Mouse (Mus musculus) CH12.LX (cell line): ENCODE results near the gene Zfp638. TPM values are rescaled to one million over a fixed set of nuclear protein-coding genes. Genes with fewer than 3 reads are reported as not detected.

Source experiments
- DNase-seq: peaks from one replicate; pipeline ENCODE4 v3.0.0-alpha.2; 2013; ENCODE audit errors: extremely low read depth
- H3K27ac ChIP-seq: 2 replicates; pipeline ENCODE4 v1.5.1; 2012; ENCODE audit warnings: low read depth, mild to moderate bottlenecking, control low read depth, moderate library complexity; ENCODE audit not compliant: insufficient read depth
- H3K27me3 ChIP-seq: replicated peaks from 2 replicates; pipeline ENCODE3; 2012; ENCODE audit warnings: inconsistent platforms
- H3K36me3 ChIP-seq, 2 experiments: replicated peaks in 1 of 2; 2 replicates each; pipeline versions ENCODE3 to v1.6.1; 2012; ENCODE audit warnings: inconsistent platforms in 1 of 2, low read length in 1 of 2, mild to moderate bottlenecking in 1 of 2, mixed read lengths in 1 of 2, moderate library complexity in 1 of 2; ENCODE audit not compliant: control insufficient read depth in 1 of 2, insufficient read depth in 1 of 2
- H3K4me1 ChIP-seq, 2 experiments: 2 replicates each; pipeline ENCODE4 v1.6.1; 2012; ENCODE audit warnings: inconsistent platforms in 1 of 2, moderate library complexity in 1 of 2; ENCODE audit not compliant: insufficient read depth in 2 of 2, control insufficient read depth in 1 of 2
- H3K4me2 ChIP-seq: 2 replicates; pipeline ENCODE4 v1.6.1; 2012; ENCODE audit warnings: low read depth, mild to moderate bottlenecking, control low read depth; ENCODE audit not compliant: poor library complexity, insufficient read depth, severe bottlenecking
- H3K4me3 ChIP-seq, 3 experiments: fragments of 150-350 bp in 1 of 3; sonication (generic) in 1 of 3; replicated peaks in 1 of 3; 2 replicates each; pipeline versions ENCODE3 to v1.5.1; 2011 to 2012; ENCODE audit warnings: low read depth in 2 of 3, low read length in 2 of 3, mild to moderate bottlenecking in 2 of 3, moderate library complexity in 2 of 3, control low read depth in 1 of 3, improper control_type of control experiment in 1 of 3, inconsistent platforms in 1 of 3, mixed read lengths in 1 of 3; ENCODE audit not compliant: poor library complexity in 1 of 3
- H3K79me2 ChIP-seq: replicated peaks from 2 replicates; pipeline ENCODE4 v1.6.1; 2012; ENCODE audit warnings: mild to moderate bottlenecking, moderate library complexity; ENCODE audit not compliant: control insufficient read depth, poor library complexity, insufficient read depth, severe bottlenecking; ENCODE audit errors: extremely low read depth
- H3K9ac ChIP-seq: 2 replicates; pipeline ENCODE4 v1.6.1; 2012; ENCODE audit warnings: low read depth, mild to moderate bottlenecking, control low read depth, moderate library complexity; ENCODE audit not compliant: insufficient read depth
- H3K9me3 ChIP-seq: replicated peaks from 2 replicates; pipeline ENCODE3; 2012; ENCODE audit warnings: low read length, inconsistent platforms, mixed read lengths
- BHLHE40 ChIP-seq: IDR thresholded peaks from 2 replicates; pipeline ENCODE4 v1.6.1; 2011; ENCODE audit warnings: mild to moderate bottlenecking, low read depth, low read length, improper control_type of control experiment
- CHD2 ChIP-seq: IDR thresholded peaks from 2 replicates; pipeline ENCODE4 v1.6.1; 2011; ENCODE audit warnings: low read length, improper control_type of control experiment
- CTCF ChIP-seq, 2 experiments: IDR thresholded peaks in 1 of 2; conservative IDR thresholded peaks in 1 of 2; 2 replicates each; pipeline ENCODE4 v1.5.1; 2011 to 2012; ENCODE audit warnings: low read depth in 2 of 2, low read length in 2 of 2, improper control_type of control experiment in 1 of 2, inconsistent platforms in 1 of 2, mild to moderate bottlenecking in 1 of 2, moderate library complexity in 1 of 2
- E2F4 ChIP-seq: IDR thresholded peaks from 2 replicates; pipeline ENCODE4 v1.6.1; 2011; ENCODE audit warnings: low read depth, low read length, improper control_type of control experiment; ENCODE audit not compliant: insufficient replicate concordance
- ELF1 ChIP-seq: IDR thresholded peaks from 2 replicates; pipeline ENCODE4 v1.6.1; 2014; ENCODE audit warnings: low read depth, mild to moderate bottlenecking, inconsistent platforms, low read length, improper control_type of control experiment
- EP300 ChIP-seq: IDR thresholded peaks from 2 replicates; pipeline ENCODE4 v1.6.1; 2011; ENCODE audit warnings: low read length, improper control_type of control experiment
- ETS1 ChIP-seq: conservative IDR thresholded peaks from 2 replicates; pipeline ENCODE4 v1.6.1; 2012; ENCODE audit warnings: low read depth, mild to moderate bottlenecking, inconsistent platforms, low read length, improper control_type of control experiment, moderate library complexity
- GABPA ChIP-seq: IDR thresholded peaks from 2 replicates; pipeline ENCODE4 v1.6.1; 2012; ENCODE audit warnings: low read depth, low read length, improper control_type of control experiment, inconsistent platforms; ENCODE audit not compliant: insufficient replicate concordance
- MAZ ChIP-seq: IDR thresholded peaks from 2 replicates; pipeline ENCODE4 v1.6.1; 2012; ENCODE audit warnings: low read depth, mild to moderate bottlenecking, inconsistent platforms, low read length, improper control_type of control experiment, moderate library complexity
- NRF1 ChIP-seq: IDR thresholded peaks from 2 replicates; pipeline ENCODE4 v1.6.1; 2014; ENCODE audit warnings: low read depth, mild to moderate bottlenecking, inconsistent platforms, low read length, improper control_type of control experiment, moderate library complexity
- PAX5 ChIP-seq: IDR thresholded peaks from 2 replicates; pipeline ENCODE4 v1.6.1; 2012; ENCODE audit warnings: low read length, inconsistent platforms, mixed read lengths
- TBP ChIP-seq: conservative IDR thresholded peaks from 2 replicates; pipeline ENCODE4 v1.6.1; 2011; ENCODE audit warnings: low read depth, low read length, improper control_type of control experiment
- UBTF ChIP-seq: IDR thresholded peaks from 2 replicates; pipeline ENCODE4 v1.6.1; 2012; ENCODE audit warnings: low read depth, mild to moderate bottlenecking, inconsistent platforms, low read length, improper control_type of control experiment, moderate library complexity
- USF1 ChIP-seq: IDR thresholded peaks from 2 replicates; pipeline ENCODE4 v1.6.1; 2014; ENCODE audit warnings: low read depth, mild to moderate bottlenecking, inconsistent platforms, low read length, improper control_type of control experiment
- ZKSCAN1 ChIP-seq: IDR thresholded peaks from 2 replicates; pipeline ENCODE4 v1.6.1; 2012; ENCODE audit warnings: low read depth, inconsistent platforms, low read length, improper control_type of control experiment, borderline replicate concordance
- ZMIZ1 ChIP-seq: IDR thresholded peaks from 2 replicates; pipeline ENCODE4 v1.6.1; 2012; ENCODE audit warnings: low read depth, mild to moderate bottlenecking, inconsistent platforms, low read length, improper control_type of control experiment
- ZNF384 ChIP-seq: IDR thresholded peaks from 2 replicates; pipeline ENCODE4 v1.6.1; 2012; ENCODE audit warnings: low read depth, low read length, improper control_type of control experiment, inconsistent platforms
- dilution Hi-C: fragments of 300-500 bp; cut with MboI; formaldehyde crosslinking; loops from 2 replicates; pipeline ENCODE4 v1.14.3; 2020; ENCODE audit warnings: low sequenced_read_pairs; ENCODE audit not compliant: extremely low pct_unique_long_range_greater_than_20kb, extremely low pct_ligation_motif_present
- in situ Hi-C: fragments of 300-500 bp; cut with MboI; formaldehyde crosslinking; loops from 3 replicates; pipeline ENCODE4 v1.14.3; 2019; ENCODE audit warnings: low sequenced_read_pairs, low pct_ligation_motif_present, low pct_unique_long_range_greater_than_20kb, mixed read lengths
- polyA plus RNA-seq: library from polyadenylated mRNA; unstranded; fragments of >175 nt; gene quantifications from 2 replicates; pipeline ENCODE4 v1.2.1, GENCODE M21; 2012; ENCODE audit warnings: low read depth; ENCODE audit not compliant: insufficient read length
- total RNA-seq, 2 experiments: library from RNA; depleted of rRNA; stranded (reverse); fragments of 300-350 nt in 1 of 2; fragments of >200 nt in 1 of 2; gene quantifications; 2 replicates each; pipeline ENCODE4 v1.2.3; 2012 to 2014

The Zfp638 gene
- total and polyA plus RNA-seq, 3 experiments, result 42.1 to 57.3 (median 48.0) TPM

DNA sequence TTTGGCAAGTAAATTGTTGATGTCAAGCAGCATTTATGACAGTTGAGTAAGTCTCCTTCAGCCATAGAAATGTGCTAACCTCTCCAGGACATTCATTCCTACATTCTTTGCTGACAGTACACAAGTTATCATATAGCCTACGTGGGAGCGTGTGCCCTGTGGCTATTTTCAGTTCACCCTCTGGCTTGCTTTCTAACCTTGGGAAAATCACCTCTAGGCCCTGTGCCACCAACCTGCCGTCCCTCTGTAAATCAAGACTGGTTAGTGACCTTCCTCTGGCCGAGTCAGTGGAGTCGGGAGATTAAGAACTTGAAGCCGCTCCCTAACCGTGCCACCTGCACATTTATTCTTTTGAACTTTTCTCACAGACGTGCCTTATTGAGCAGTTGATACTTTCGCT lies 6.9 kb upstream of the Zfp638 start:
- H3K79me2 ChIP-seq, result no peaks in the 10 kb centered on the region
- H3K4me3 ChIP-seq, result no peak overlapping the region
- H3K4me2 ChIP-seq, result no peak overlapping the region
- dilution Hi-C loops (no loop called here), in situ Hi-C loops (no loop called here)
- peaks cover 2% of the 10 kb centered on the region for H3K27me3 ChIP-seq
- H3K27ac ChIP-seq, result no peak overlapping the region
- no peaks in the 10 kb centered on the region for H3K36me3 ChIP-seq
- no peak overlapping the region for H3K9ac ChIP-seq
- H3K4me1 ChIP-seq, result no peaks in the 10 kb centered on the region
- no peak for DNase-seq
- no peaks in the 10 kb centered on the region for H3K9me3 ChIP-seq
- TF ChIP-seq TBP, result no peak
- TF ChIP-seq GABPA, result no peak
- no peak for TF ChIP-seq ETS1
- TF ChIP-seq ELF1, result no peak
- no peak for TF ChIP-seq CTCF (conservative IDR thresholded peaks at IDR 0.05 in 1 of 2, IDR thresholded peaks at IDR 0.05 in 1 of 2; ENCODE audit: low read depth in 2 of 2, low read length in 2 of 2)
- no peak for TF ChIP-seq EP300

- dilution Hi-C loops, result no loop called here
- Histone ChIP-seq H3K9me3 (no peaks in the 10 kb centered on the region), H3K27me3 (peaks cover 7% of the 10 kb centered on the region), H3K36me3 (no peaks in the 10 kb centered on the region), H3K4me3 (no peak overlapping the region), H3K4me1 (peaks cover 5 to 14% of the 10 kb centered on the region in 2 experiments; a peak in 3 of 4 replicates), H3K27ac (no peak overlapping the region), H3K9ac (no peak overlapping the region), H3K4me2 (no peak overlapping the region), H3K79me2 (no peaks in the 10 kb centered on the region)
- TF ChIP-seq MAZ (no peak), CHD2 (no peak), USF1 (no peak), ZNF384 (no peak), PAX5 (no peak), ZMIZ1 (no peak), BHLHE40 (no peak), CTCF (conservative IDR thresholded peaks at IDR 0.05 in 1 of 2, IDR thresholded peaks at IDR 0.05 in 1 of 2; ENCODE audit: low read depth in 2 of 2, low read length in 2 of 2) (no peak), UBTF (no peak), ZKSCAN1 (no peak), E2F4 (no peak), NRF1 (no peak)
- in situ Hi-C loops, result no loop called here
- no peak for DNase-seq
Measured at GRCm38 (mm10) chr6:83863538-83863937, 3.4 kb upstream of the Zfp638 start.
